Mouse (Mus musculus) hindlimb bud, embryonic 11.5 days (tissue): ENCODE data around the gene Ghrhr.

Experiments
- DNase-seq: peaks from one replicate; pipeline ENCODE4 v3.0.0-alpha.2; 2012; ENCODE audit warnings: low read depth, low spot score; ENCODE audit errors: extremely low spot score

The Ghrhr gene

DNA sequence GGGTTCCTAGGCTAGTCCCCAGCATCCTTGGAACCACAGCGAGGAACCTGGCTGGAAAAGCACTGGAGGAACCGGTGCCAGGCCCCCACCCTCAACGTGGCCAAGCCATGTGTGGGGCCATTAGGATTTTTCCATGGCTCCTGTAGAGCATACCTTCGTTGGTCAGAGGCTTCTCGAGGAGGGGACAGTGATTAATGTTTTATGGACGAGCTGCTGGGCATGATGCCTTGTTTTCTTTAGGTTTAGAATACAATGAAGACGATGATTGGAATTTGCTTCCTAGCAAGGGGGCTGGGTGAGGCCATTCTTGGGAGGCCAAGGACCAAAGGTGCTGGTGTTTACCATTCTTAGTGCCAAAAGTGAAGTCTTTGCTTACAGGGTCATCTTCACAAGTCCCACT lies 24.4 kb upstream of the Ghrhr start:
- DNase-seq: no peak

DNA sequence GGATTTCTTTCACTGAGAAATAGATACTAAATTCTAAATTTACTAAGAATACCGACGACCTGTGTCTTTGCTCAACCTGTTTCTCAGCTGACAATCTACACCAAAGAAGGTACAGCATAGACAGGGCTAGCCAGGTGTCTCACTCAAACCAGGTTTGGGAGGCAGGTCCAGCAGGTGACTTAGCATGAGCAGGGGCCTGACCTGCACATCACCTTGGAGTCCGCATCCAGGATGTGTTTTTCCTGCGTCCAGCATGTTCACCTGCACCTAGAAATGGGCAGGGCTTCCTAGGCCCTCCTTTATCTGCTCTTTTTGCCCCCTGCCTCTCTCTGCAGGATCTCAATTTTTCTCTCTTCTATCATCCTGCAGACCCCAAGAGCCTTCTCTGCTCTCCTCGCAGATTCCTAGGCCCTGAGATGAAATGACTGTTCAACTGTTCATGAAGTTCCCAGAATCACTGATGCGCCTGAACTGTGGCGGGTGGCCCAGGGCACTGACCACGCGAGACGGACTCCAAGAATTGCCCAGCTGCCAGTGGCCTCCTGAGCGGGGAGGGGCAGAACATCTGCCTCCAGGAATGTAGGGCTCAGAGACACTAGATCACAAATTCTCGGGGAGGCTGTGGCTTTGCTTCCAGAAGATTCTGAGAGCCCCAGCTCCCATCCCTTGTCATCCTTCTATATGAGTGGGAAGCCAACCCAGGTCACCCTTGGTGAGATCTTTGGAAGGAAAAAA lies 22.2 kb upstream of the Ghrhr start:
- DNase-seq: no peak

DNA sequence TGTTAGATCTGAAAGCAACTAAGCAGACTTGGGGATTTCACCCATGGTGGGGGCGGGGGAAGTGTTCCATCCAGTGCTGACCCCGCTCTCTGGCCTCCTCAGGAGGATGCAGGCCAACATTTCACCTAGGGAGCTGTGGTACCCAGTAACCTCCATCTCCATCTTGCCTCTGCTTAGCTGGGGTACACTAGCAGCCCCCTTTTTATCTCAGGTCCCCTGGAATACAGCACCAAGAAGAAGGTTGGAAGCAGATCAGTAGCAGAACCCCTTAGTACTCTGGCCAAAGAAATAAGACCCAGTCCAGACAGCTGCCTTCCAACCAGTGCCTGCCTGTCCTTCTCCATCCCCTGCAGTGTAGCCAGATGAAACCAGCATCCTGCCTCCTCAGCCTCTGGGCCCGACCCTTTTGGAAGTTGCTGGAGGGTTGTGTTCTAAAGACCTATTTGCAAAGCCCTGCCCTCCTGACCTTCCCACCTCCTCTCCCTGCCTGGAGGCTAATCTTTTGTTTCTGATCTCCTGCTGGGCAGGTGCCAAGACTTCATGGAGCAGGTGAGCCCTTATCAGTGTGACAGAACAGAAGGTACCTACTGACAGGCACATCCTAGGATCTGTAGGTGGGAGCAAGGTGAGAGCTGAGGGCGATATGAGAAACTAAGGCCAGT lies 21.5 kb upstream of the Ghrhr start:
- no peak for DNase-seq

- no peak for DNase-seq
These were observed 20.5 kb upstream of the Ghrhr start for GRCm38 (mm10) chr6:55355575-55355974.

DNA sequence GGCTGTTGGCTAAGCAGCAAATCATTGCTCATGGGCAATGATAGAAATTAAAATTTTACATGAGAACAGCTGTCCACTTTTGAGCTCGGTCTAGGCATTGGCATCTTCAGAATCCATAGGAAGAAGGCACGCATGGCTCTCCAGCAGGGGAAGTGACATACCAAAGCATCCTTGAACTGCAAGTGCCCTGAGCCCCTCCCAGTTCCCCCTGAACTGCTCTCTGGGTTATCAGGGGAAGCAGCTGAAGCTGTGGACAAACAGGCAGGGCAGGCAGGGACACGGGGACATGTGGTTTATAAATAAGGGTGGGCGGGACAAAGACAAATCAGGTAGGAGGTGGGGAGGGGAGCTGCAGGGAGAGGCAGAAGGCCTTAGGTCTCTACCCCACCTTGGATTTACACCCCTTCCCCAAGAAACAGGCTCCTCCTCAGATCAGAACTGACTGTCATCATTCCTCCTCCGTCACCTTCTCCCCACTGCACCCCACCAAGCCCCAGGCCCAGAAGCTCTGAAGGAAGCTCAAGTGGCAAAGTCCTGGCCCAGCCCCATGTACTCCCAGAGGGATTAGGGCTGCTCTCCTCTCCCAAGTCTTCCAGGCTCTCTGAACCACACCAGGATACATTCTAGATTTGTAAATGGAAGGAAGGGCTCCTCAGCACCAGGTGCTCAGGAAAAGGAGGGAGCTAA lies 19.9 kb upstream of the Ghrhr start:
- no peak for DNase-seq

- no peak for DNase-seq
These were observed 19.0 kb upstream of the Ghrhr start for GRCm38 (mm10) chr6:55356976-55357635.

DNA sequence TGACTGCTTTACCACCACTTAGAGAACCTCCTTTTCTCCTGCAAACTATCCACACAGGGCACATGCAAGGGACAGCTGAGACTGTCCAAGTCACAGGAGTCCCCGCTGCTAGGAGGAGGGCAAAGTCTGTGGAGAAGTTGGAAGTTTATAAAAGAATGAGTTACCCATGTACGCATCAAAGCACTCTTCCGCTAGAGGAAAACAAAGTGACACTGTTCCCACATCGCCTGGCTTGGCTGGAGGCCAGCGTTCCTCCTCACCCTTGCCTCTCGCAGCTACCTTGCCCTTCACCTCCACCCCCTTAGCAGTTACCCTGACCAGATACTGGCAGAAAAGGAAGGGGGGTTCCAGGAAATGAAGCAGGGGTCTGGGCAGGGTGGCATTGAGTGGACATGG lies 18.5 kb upstream of the Ghrhr start:
- DNase-seq: no peak

DNA sequence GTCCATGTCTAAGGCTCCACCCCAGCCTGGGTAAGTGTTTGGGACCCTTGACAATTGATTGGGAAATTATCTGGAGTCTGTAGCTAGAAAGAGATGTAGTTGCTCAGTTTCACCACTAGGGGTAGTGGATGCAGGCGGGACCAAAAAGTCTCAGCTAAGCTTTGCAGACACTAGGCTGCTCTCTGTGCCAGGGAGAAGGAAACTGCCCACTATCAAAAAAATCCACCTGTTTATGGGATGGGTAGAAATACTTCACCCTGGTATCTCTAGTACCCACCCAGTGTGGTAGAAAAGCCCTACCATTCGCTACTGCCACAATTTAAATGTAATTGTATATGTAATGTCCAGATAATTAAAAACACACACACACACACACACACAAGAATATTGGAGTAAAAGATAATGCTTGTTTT lies 17.4 kb upstream of the Ghrhr start:
- DNase-seq: no peak

GRCm38 (mm10) chr6:55362663-55363062 lies 13.4 kb upstream of the Ghrhr start:
- DNase-seq: no peak

GRCm38 (mm10) chr6:55367126-55367525 lies 9.0 kb upstream of the Ghrhr start:
- DNase-seq: no peak

GRCm38 (mm10) chr6:55370831-55371230 lies 5.3 kb upstream of the Ghrhr start:
- no peak for DNase-seq

- no peak for DNase-seq
These were observed 416 bp downstream of the Ghrhr start for GRCm38 (mm10) chr6:55376511-55376910.

- DNase-seq: no peak
These were observed 1.4 kb downstream of the Ghrhr start for GRCm38 (mm10) chr6:55377461-55377860.

DNA sequence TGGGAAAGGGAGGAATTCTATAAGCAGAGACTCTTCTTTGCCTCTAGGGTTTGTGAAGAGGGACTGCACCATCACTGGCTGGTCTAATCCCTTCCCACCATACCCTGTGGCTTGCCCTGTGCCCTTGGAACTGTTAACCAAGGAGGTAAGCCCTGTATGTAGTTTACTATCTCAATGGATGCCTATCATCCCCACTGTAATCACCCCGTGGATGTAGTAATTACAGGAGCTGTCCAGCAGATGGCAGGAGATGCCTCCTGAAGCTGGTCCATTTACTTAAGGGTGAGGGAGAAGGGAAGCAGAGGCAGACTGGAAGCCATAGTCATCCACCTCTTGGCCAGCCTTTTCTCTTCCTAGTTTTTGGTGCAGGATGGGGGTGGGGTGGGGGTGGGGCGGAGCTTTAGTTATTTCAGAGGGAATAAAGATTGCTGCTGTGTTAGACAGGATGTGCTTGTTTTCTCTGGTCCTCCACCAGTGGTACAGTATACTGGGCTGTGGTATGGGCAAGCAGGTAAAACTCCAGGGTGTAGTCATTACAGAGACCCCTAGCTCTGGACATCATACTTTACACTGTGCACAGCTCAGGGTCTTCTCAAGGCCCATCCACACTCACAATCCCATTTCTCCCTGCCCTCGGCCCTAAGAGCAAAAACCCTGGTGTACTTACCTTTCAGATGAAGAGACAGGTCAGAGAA lies 3.7 kb downstream of the Ghrhr start:
- no peak for DNase-seq

DNA sequence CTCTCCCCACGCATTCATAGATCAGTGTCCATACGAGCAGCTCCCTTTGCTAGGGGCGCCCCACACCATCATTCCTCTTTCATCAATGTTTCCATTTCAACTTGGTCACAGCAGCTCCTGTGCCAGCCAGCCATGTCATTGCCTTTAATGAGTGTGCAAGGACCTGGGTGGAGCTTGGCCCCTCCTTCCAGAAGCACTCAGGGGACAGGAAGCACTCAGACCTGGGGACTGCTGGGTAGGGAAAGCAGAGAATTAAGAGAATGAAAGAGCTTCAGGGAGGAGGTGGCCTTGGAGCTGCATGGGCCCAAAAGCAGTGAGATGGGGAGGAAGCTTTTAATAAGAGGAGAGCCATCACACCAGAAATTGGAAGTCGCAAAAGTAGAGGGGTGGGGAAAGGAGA lies 5.9 kb downstream of the Ghrhr start:
- no peak for DNase-seq

DNA sequence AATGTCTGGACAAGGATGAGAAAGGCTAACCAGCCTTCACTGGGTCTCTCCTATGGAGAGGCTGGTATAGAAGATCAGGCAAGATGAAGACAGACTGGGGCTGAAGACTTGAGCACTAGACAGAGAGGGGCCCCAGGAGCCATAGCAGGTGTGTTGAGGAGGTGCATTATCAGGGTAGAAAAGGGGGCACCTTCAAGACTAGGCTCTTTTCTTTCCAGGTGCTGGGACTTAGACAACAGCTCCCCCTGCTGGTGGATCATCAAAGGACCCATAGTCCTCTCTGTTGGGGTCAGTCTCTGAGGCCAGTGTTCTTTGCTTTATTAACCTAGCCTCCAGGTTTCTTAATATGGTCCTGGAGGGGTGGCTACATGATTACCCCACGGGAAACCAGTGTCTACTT lies 7.8 kb downstream of the Ghrhr start:
- DNase-seq: no peak

- no peak for DNase-seq
These were observed 8.4 kb downstream of the Ghrhr start for GRCm38 (mm10) chr6:55384356-55384951.

GRCm38 (mm10) chr6:55388546-55389169 lies 12.6 kb downstream of the Ghrhr start:
- DNase-seq: no peak

GRCm38 (mm10) chr6:55389321-55389720 lies 13.2 kb downstream of the Ghrhr start:
- no peak for DNase-seq

DNA sequence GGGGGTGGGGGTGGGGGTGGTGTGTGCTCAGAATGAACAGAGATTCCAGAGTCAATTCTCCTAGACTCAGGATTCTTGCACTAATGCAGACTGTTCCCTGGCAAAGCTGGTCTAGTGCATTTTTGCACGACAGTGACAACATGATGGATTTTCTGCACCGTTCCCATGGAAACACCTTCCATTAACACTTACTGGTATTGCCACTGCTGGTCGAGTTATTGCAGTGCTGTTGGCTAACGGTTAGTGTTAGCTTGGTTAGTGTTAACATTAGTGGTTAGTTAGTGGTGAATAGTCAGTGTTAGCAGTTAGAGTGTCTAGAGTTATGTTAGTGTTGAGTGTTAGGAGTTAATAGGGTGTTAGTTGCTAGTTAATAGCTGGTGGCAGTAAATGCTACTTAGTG lies 15.7 kb downstream of the Ghrhr start:
- DNase-seq: peak; percentile 42
